Mouse (Mus musculus) hindbrain, embryonic 14.5 days (tissue): ENCODE results near the gene Rpl32. TPM values are rescaled to one million over a fixed set of nuclear protein-coding genes. Genes with fewer than 3 reads are reported as not detected.
"Not testable (repeated sequence)": the region's sequence is repeated elsewhere in the genome, so short reads cannot be mapped to it uniquely, and the experiment has no call there.

Experiments used
- ATAC-seq: fragments of 200-750 bp; cut with Nextera tagmentation; 2 replicates; pipeline ENCODE4 v1.8.0; 2017; ENCODE audit warnings: moderate number of reproducible peaks, mild to moderate bottlenecking, moderate TSS enrichment, moderate library complexity; ENCODE audit not compliant: low FRiP score
- DNase-seq: peaks from one replicate; pipeline ENCODE4 v3.0.0-alpha.2; 2015; ENCODE audit warnings: low spot score
- H3K27ac ChIP-seq: fragments of 300-500 bp; sonication (generic); 2 replicates; pipeline ENCODE4 v1.5.1; 2014; ENCODE audit warnings: mild to moderate bottlenecking, moderate library complexity
- H3K27me3 ChIP-seq: fragments of 300-500 bp; sonication (generic); 2 replicates; pipeline ENCODE4 v1.6.1; 2014; ENCODE audit warnings: mild to moderate bottlenecking, low read length, mixed read lengths; ENCODE audit not compliant: control insufficient read depth, insufficient read depth
- H3K36me3 ChIP-seq: fragments of 300-500 bp; sonication (generic); replicated peaks from 2 replicates; pipeline ENCODE4 v1.6.1; 2014; ENCODE audit not compliant: control insufficient read depth, insufficient read depth
- H3K4me1 ChIP-seq: fragments of 300-500 bp; sonication (generic); replicated peaks from 2 replicates; pipeline ENCODE4 v1.6.1; 2014; ENCODE audit warnings: antibody characterized with exemption, low read length, mixed read lengths; ENCODE audit not compliant: control insufficient read depth, insufficient read depth
- H3K4me2 ChIP-seq: fragments of 300-500 bp; sonication (generic); replicated peaks from 2 replicates; pipeline ENCODE4 v1.6.1; 2014; ENCODE audit warnings: mild to moderate bottlenecking, moderate library complexity
- H3K4me3 ChIP-seq: fragments of 300-500 bp; sonication (generic); replicated peaks from 2 replicates; pipeline ENCODE4 v1.5.1; 2014; ENCODE audit warnings: mild to moderate bottlenecking, low read length
- H3K9ac ChIP-seq: fragments of 300-500 bp; sonication (generic); 2 replicates; pipeline ENCODE4 v1.6.1; 2014
- H3K9me3 ChIP-seq: fragments of 300-500 bp; sonication (generic); 2 replicates; pipeline ENCODE4 v1.6.1; 2016; ENCODE audit warnings: low read length; ENCODE audit not compliant: control insufficient read depth
- WGBS: fragments of 180-500 bp; shearing (Covaris S2); extraction: QIAGEN DNeasy Blood & Tissue Kit; methylation state at CpG from one replicate; pipeline ENCODE4 v1.1.7; 2014; 5-methylcytosine and 5-hydroxymethylcytosine counted together
- polyA plus RNA-seq: library from polyadenylated mRNA; unstranded; fragments of >200 nt; fragmentation: Nextera tagmentation; extraction: Ambion mirVana; gene quantifications from 2 replicates; pipeline ENCODE4 v1.2.1, GENCODE M21; 2014

Gene Rpl32
- polyA plus RNA-seq, 1 experiment from 2014 or later = 1,238 TPM

GRCm38 (mm10) chr6:115846640-115847411, 38.3 kb upstream of the Rpl32 start:
- no peak for ATAC-seq
- no peaks in the 10 kb centered on the region for H3K9me3 ChIP-seq
- no peak overlapping the region for H3K27ac ChIP-seq
- 59% methylated on average over 6 of the region's 8 CpGs for WGBS
- H3K27me3 ChIP-seq = no peaks in the 10 kb centered on the region
- peak; percentile 58 for DNase-seq
- no peak overlapping the region for H3K9ac ChIP-seq
- H3K36me3 ChIP-seq = peaks cover 31% of the 10 kb centered on the region
- no peak overlapping the region for H3K4me2 ChIP-seq
- H3K4me1 ChIP-seq = no peaks in the 10 kb centered on the region
- no peak overlapping the region for H3K4me3 ChIP-seq

- DNase-seq = no peak
- Histone ChIP-seq H3K9me3 (no peaks in the 10 kb centered on the region), H3K4me2 (no peak overlapping the region), H3K27me3 (no peaks in the 10 kb centered on the region), H3K27ac (no peak overlapping the region), H3K9ac (no peak overlapping the region), H3K36me3 (peaks cover 31% of the 10 kb centered on the region), H3K4me1 (no peaks in the 10 kb centered on the region), H3K4me3 (no peak overlapping the region)
- 93% methylated on average over 4 of the region's 4 CpGs for WGBS
- ATAC-seq = no peak
Measured at GRCm38 (mm10) chr6:115845006-115845405, 36.5 kb upstream of the Rpl32 start.

- H3K27me3 ChIP-seq = no peaks in the 10 kb centered on the region
- peaks cover 11% of the 10 kb centered on the region for H3K36me3 ChIP-seq
- H3K9ac ChIP-seq = peak overlapping the region; percentile 57
- DNase-seq (no peak), ATAC-seq (0 out of 2 replicates have a peak, but pooled peaks have one; percentile 7)
- peak overlapping the region; percentile 81 for H3K4me2 ChIP-seq
- H3K4me3 ChIP-seq = peak overlapping the region; percentile 34
- H3K4me1 ChIP-seq = 0 out of 2 replicates have a peak, but pooled peaks cover 6% of the 10 kb centered on the region
- no peaks in the 10 kb centered on the region for H3K9me3 ChIP-seq
- no peak overlapping the region; the same call in 1 of the 2 replicates for H3K27ac ChIP-seq
- WGBS = 73% methylated on average over 5 of the region's 5 CpGs
Measured at GRCm38 (mm10) chr6:115838745-115839144, 30.2 kb upstream of the Rpl32 start.

- Histone ChIP-seq H3K27me3 (no peaks in the 10 kb centered on the region), H3K36me3 (peaks cover 6% of the 10 kb centered on the region; the same call in 1 of the 2 replicates), H3K9me3 (no peaks in the 10 kb centered on the region), H3K4me1 (0 out of 2 replicates have a peak, but pooled peaks cover 6% of the 10 kb centered on the region), H3K4me3 (peak within 1 kb of the TSS; percentile 34), H3K9ac (peak within 1 kb of the TSS; percentile 57), H3K4me2 (peak within 1 kb of the TSS; percentile 81), H3K27ac (peak within 1 kb of the TSS; percentile 41)
- ATAC-seq (peak; percentile 95), DNase-seq (peak; percentile 78)
- under 1% methylated on average over 19 of the region's 19 CpGs for WGBS
Measured at GRCm38 (mm10) chr6:115838161-115838597, 29.6 kb upstream of the Rpl32 start, which contains the start of gene Efcab12. Gene Efcab12 (minus strand): TSS chr6:115838412.

GRCm38 (mm10) chr6:115833861-115834260, 25.3 kb upstream of the Rpl32 start:
- 0 out of 2 replicates have a peak, but pooled peaks cover 6% of the 10 kb centered on the region for H3K4me1 ChIP-seq
- H3K9me3 ChIP-seq = no peaks in the 10 kb centered on the region
- DNase-seq (no peak), ATAC-seq (no peak)
- H3K4me2 ChIP-seq = no peak overlapping the region
- H3K27me3 ChIP-seq = no peaks in the 10 kb centered on the region
- H3K9ac ChIP-seq = no peak overlapping the region
- H3K36me3 ChIP-seq = no peaks in the 10 kb centered on the region
- H3K4me3 ChIP-seq = no peak overlapping the region
- no peak overlapping the region for H3K27ac ChIP-seq

GRCm38 (mm10) chr6:115832152-115832850, 23.8 kb upstream of the Rpl32 start:
- Histone ChIP-seq H3K4me1 (no peaks in the 10 kb centered on the region), H3K27ac (no peak overlapping the region), H3K36me3 (no peaks in the 10 kb centered on the region), H3K9ac (no peak overlapping the region), H3K4me2 (no peak overlapping the region), H3K4me3 (no peak overlapping the region), H3K9me3 (no peaks in the 10 kb centered on the region), H3K27me3 (no peaks in the 10 kb centered on the region)
- no peak for DNase-seq
- no peak for ATAC-seq
- 88% methylated on average over 2 of the region's 2 CpGs for WGBS

- Histone ChIP-seq H3K36me3 (no peaks in the 10 kb centered on the region), H3K9ac (no peak overlapping the region), H3K27me3 (no peaks in the 10 kb centered on the region), H3K4me2 (no peak overlapping the region), H3K27ac (no peak overlapping the region), H3K4me3 (no peak overlapping the region), H3K9me3 (no peaks in the 10 kb centered on the region), H3K4me1 (no peaks in the 10 kb centered on the region)
- WGBS = 83% methylated on average over 6 of the region's 6 CpGs
- DNase-seq (no peak), ATAC-seq (no peak)
Measured at GRCm38 (mm10) chr6:115830779-115831601, 22.4 kb upstream of the Rpl32 start.

GRCm38 (mm10) chr6:115823850-115824464, 15.4 kb upstream of the Rpl32 start:
- not testable (repeated sequence) for DNase-seq, H3K4me1 ChIP-seq, H3K27ac ChIP-seq, H3K27me3 ChIP-seq, H3K36me3 ChIP-seq, H3K9ac ChIP-seq, H3K9me3 ChIP-seq
- H3K4me3 ChIP-seq = peak overlapping the region; percentile 15
- H3K4me2 ChIP-seq = peak overlapping the region; percentile 38
- ATAC-seq = peak; percentile 59; the same call in 1 of the 2 replicates
- WGBS = 8% methylated on average over 4 of the region's 11 CpGs
